Mouse (Mus musculus) frontal cortex, postnatal 14 days (tissue): Measurements from ENCODE around the gene Ugt1a7c.
"Not testable (repeated sequence)": the region's sequence is repeated elsewhere in the genome, so short reads cannot be mapped to it uniquely, and the experiment has no call there.

Source experiments
- DNase-seq, 2 experiments: peaks; one replicate each; pipeline ENCODE4 v3.0.0; 2022; ENCODE audit warnings: low spot score in 2 of 2

Ugt1a7c gene

DNA sequence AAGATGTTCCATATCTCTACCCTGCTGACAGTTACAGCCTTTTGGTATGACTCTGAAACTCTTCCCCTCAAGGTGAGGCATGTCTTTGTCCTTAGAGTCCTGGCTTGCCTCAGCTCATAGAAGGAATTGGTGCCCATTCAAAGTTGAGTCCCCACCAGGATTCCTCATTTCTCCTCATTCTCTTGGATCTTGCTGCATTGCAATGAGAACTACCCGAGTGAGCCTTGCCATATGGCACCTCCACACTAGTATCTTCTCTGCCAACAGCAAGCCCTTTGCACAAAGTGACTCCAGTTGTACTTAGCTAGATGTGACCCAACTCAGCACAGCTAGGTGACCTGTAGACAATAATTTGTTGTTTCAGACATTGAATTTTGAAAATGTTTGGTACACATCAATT, 128.7 kb downstream of the Ugt1a7c start:
- DNase-seq = no peak

DNA sequence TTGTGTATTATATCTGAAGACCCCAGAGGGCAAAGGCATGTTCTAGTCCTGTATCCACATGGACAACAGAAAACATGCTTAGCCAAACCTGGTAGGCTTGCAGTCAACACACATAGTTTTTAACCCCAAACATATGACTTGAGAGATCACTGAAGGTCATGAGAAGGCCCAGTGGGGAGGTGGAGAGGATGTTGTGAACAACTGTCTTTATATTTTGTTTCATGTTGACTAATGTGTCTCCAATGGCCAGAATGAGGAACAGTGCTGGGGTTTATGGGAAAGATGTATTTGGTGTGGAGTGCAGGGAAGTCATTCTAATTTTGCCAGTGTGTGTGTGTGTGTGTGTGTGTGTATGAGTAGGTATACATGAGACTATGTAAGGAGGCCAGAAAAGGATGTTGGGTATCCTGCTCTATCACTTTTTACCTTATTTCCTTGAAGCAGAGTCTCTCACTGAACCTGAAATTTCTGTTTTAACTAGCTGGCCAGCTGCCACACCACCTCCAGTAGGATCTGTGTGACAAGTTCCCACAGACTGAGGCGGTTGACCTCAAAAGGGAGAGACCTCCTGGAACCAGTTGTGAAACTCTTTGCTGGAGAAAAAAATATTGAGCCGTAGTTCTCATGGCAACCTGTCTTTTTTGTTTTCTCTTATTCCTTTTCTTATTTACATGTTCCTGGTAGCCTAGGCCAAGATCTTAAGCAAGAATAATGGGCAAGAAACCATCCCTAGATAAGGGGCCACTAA, 129.3 kb downstream of the Ugt1a7c start:
- DNase-seq = no peak

GRCm38 (mm10) chr1:88225301-88225700, 130.4 kb downstream of the Ugt1a7c start:
- DNase-seq = not testable (repeated sequence)

DNA sequence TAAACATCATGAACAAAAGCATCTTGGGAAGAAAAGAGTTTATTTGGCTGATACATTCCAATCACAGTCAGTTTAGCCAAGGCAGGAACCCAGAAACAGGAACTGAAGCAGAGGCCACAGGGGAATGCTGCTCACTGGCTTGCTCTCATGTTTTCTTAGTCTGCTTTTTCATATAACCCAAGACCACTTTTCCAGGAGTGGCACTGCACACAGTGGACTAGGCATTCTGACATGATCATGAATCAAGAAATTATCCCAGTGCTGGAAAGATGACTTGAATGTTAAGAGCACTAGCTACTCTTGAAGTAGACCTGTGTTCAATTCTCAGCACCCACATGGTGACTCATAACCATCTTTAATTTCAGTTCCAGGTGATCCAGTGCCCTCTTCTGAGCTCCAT, 130.9 kb downstream of the Ugt1a7c start:
- DNase-seq = no peak

- no peak for DNase-seq
Observed at GRCm38 (mm10) chr1:88226670-88227379, 132.0 kb downstream of the Ugt1a7c start, which contains the start of gene Mroh2a. TSS of gene Mroh2a (plus strand) at chr1:88226986.

GRCm38 (mm10) chr1:88227482-88227881, 132.6 kb downstream of the Ugt1a7c start:
- DNase-seq = no peak

DNA sequence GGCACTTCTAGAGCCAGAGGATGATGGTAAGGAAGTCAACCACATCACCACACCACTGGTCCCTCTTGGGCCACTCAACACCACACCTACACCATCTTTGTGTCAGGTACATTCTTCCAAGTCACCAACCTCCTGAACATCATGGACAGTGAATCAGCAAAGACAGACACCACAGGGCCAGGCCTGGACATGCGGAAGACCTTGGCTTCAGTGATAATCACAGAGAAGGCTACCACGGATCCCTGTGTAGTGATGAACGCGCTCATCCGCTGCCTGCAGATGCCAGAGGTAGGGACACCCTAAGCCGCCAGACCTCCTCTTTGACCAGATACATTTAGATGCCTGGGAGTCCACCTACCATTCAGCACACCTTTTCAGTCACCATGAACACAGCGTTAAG, 133.3 kb downstream of the Ugt1a7c start:
- DNase-seq = no peak

DNA sequence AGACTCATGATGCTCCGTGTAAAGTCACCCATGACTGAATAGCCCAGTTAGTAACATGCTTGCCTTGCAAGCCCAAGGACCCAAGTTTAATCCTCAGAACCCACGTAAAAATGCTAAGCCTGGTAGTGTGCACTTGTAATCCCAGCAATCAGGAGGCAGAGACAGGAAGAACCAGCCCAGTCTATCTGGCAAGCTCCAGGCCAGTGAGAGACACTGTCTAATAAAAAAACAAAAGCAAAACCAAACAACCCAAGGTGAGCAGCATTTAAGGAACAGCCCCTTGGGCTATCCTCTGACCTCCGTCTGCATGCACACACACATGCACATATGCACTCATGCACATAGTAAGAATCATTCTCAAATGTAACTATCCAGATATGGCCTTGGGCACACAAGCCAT, 134.7 kb downstream of the Ugt1a7c start:
- DNase-seq = no peak

DNA sequence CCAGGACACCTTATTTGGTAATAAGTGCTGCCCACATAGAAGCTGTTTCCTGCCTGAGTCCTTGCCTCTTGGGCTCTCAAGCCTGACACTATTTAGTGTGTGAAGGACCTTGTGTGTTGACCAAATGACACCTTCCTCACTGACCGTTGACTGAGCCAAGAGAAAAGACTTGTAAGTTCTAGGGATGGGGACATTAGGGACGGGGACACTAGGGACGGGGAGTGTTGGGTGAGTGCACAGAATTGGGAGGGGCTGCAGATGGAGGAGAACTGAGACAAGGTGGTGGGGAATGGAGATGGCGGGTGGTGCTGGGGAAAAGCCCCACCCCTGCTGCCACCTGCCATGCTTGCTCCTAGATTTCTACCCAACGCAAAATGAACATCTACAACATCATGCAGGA, 135.1 kb downstream of the Ugt1a7c start:
- DNase-seq = no peak

DNA sequence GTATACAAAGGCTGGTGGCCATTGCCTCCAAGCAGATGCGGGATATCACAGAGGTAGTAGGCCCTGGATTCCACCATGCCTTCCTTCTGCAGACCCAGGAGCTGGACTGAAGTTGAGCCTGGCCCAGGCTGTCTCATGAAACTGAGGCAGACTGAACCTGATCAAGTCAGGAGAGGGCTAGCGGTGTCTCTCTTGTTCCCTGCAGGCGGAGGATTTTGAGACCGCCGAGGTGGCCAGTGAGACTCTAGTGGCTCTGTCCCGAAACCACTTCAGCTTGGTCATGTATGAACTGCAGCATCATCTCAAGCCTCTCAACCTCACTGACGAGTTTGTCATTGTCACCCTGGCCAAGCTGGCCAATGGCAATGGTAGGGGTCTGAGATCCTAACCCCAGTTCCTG, 135.6 kb downstream of the Ugt1a7c start:
- DNase-seq = no peak

DNA sequence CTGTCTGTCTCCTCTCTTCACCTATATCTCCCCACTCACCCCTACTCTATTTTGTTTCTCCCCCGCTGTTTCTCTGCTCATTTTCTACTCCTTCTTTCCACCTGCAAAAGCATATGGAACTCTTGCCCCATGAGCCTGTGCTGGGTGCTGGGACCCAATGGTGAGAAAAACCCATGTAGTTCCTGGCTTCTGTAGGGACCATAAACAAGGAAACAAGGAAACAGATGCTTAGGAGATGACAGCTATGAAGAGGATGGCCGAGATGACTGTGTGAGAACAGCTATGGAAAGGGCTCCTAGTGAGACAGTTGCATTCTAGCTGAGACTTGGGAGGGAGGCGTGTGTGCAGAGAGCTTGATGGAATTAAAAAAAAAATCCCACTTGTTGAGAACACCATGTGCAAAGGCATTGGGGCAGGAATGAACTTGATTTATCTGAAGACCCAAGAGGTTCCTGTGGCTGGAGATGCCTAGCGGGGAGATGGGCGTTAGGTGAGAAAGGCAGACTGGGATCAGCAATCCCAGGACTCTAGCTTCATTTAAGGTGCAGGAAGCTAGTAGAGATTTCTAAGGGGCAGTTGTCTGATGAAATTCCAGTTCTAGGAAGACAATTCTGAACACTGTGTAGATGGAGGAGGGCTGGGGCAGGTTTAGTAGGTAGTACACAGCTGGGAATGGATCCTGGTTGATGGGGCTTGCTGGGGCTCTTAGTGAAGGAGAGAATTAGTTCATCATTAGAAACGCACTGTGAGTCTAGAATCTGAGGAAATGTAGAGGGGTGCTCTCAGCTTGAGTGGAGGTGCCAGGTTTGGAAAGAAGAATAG, 136.3 kb downstream of the Ugt1a7c start:
- no peak for DNase-seq

- DNase-seq = no peak
Observed at GRCm38 (mm10) chr1:88231803-88232499, 137.1 kb downstream of the Ugt1a7c start.

DNA sequence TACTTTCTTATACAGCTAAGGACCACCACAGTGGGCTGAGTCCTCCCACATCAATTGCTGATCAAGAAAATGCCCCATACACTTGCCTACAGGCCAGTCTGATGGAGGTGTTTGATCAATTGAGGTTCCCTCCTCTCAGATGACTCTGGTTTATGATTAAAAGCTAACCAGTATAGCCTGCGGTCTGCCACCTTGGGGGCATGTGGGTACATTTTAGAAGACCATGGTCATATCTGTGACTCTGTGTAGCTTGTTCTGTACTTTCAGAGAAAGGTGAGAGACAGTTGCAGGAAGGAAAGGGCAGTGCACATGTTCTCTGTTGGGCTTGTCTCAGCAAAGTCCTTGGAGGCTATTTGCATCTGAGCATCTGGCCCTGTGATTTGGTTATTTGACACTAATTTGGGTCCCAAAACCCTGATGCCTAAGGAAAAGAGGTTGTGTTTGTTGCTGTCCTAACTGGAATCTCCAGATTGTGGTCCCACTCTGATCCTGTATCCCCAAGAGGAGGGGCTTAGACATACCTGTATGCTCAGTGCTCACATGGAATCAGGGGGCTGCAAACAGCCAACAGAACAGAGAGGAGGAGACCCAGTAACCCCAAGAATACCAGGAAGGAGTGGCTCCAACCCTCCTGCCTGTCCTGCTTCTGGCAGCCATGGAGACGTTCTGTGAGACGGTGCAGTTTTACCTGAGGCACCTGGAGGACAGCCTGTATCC, 138.0 kb downstream of the Ugt1a7c start:
- no peak for DNase-seq

DNA sequence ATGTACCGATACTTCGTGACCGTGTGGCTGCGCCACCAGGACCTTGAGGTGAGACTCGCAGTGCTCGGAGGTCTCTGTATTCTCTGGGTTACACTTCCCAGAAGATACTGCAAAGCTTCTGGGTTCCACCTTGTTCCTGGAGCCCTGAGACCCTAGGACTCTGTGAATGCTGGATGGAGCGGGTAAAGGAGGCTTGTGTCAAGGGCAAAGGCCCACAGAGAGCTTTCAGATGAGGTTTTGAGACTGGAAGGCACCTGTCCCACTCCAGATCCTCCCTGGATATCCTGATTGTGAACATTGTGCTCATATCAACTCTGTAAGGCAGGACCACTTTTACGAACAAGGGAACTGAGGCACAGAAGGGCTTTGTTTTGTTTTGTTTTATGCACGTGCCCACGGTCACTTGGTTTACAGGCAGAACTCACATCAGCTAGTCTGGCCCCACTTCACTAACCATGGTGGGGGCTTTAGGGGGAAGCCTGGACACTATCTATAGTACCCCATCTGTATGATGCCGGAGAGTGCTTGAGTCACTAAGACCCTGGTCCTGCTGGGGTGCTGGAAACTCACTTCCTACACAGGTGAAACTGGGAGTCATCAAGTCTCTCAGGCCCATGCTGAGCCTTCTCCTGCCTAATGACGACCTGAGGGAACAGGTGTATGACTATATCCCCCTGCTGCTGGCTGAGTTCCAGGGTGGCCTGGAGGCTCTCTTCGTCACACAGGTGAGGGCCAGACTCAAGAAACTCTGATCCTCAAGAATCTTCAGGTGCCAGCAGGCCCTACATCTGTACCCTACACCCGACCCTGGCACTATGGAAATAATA, 138.8 kb downstream of the Ugt1a7c start:
- no peak for DNase-seq

GRCm38 (mm10) chr1:88234248-88234610, 139.4 kb downstream of the Ugt1a7c start:
- no peak for DNase-seq

GRCm38 (mm10) chr1:88234646-88235045, 139.8 kb downstream of the Ugt1a7c start:
- DNase-seq = no peak

- DNase-seq = no peak
Observed at GRCm38 (mm10) chr1:88235046-88235893, 140.4 kb downstream of the Ugt1a7c start.

GRCm38 (mm10) chr1:88235894-88236415, 141.1 kb downstream of the Ugt1a7c start:
- DNase-seq = no peak

- no peak for DNase-seq
Observed at GRCm38 (mm10) chr1:88237311-88237710, 142.4 kb downstream of the Ugt1a7c start.
